8 mouse cellular contexts compared by ENCODE assay signal in the genomic region with DNA sequence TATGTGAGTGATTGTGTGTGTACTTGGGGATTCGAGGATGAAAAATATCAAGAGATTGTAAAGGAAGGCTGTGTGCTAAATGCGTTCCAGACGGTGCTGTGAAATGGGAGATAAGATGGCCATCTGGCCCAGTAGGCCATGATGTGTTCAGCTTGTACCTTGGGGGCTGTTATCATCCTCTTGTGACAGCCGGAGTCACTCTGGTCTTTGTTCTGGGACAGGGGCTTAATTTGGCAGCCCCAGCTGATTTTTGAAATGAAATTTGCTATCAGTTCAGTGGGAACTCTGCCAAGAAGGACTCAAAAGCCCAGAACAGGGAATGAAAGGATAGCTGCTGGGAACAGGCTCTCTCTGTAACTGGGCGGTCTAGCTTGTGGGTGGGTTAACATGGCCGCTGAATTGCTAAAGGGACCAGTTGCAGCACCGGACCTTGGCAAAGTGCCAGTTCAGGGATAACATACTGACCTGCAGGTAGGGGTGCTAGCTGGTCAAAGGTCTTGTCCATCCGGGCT.
DNase-seq lines count a peak whose midpoint lies in the region; ATAC-seq lines count a peak whose summit lies in the region.

No protein-coding gene starts in this region.

- H3K4me1 ChIP-seq in heart, embryonic 10.5 days = peaks cover 73% of the 10 kb centered on the region

- no peak for ATAC-seq in erythroblast, adult 5-6 weeks (replicated peaks; ENCODE audit: low FRiP score, poor library complexity, severe bottlenecking)

- intact Hi-C loops in gastrocnemius, postnatal 14 days (cut with DNase I; ENCODE audit: low total_unique reads) = no loop called here

- H3K27me3 ChIP-seq in heart, embryonic 10.5 days (ENCODE audit: insufficient read depth, poor library complexity, severe bottlenecking) = no peaks in the 10 kb centered on the region

- peak overlapping the region; percentile 84 for H3K27ac ChIP-seq in heart, embryonic 10.5 days

- 20% methylated on average over 8 of the region's 8 CpGs for WGBS in heart, embryonic 10.5 days

- H3K4me3 ChIP-seq in heart, embryonic 10.5 days = no peak overlapping the region

- DNase-seq in right cerebral cortex, postnatal 4 days = peak; percentile 34
- no peak for DNase-seq in right cerebral cortex, adult 2 months (ENCODE audit: low spot score in 2 of 2)
- peak; percentile 86 for DNase-seq in heart, embryonic 10.5 days (ENCODE audit: low spot score)
- peak; percentile 82 to 83 for DNase-seq in kidney, adult 8-10 months
- DNase-seq in lung, postnatal 10 days = peak; percentile 54
- DNase-seq in frontal cortex, postnatal 25 days (ENCODE audit: low spot score in 2 of 2) = no peak
- DNase-seq in gastrocnemius, postnatal 14 days = no peak

- H3K36me3 ChIP-seq in heart, embryonic 10.5 days = peaks cover 16% of the 10 kb centered on the region

- no peaks in the 10 kb centered on the region for H3K9me3 ChIP-seq in heart, embryonic 10.5 days

Comparison
In these comparisons a context has a peak if more than half of its experiments do, and no peak if none do; other contexts are left out.
1. DNase-seq: peak in right cerebral cortex, postnatal 4 days (single experiment), heart, embryonic 10.5 days (single experiment), kidney, adult 8-10 months (2 of 2) and lung, postnatal 10 days (single experiment); none in right cerebral cortex, adult 2 months (0 of 2), frontal cortex, postnatal 25 days (0 of 2) and gastrocnemius, postnatal 14 days (single experiment).